ENCODE assay signal across 10 mouse cellular contexts in the genomic region with DNA sequence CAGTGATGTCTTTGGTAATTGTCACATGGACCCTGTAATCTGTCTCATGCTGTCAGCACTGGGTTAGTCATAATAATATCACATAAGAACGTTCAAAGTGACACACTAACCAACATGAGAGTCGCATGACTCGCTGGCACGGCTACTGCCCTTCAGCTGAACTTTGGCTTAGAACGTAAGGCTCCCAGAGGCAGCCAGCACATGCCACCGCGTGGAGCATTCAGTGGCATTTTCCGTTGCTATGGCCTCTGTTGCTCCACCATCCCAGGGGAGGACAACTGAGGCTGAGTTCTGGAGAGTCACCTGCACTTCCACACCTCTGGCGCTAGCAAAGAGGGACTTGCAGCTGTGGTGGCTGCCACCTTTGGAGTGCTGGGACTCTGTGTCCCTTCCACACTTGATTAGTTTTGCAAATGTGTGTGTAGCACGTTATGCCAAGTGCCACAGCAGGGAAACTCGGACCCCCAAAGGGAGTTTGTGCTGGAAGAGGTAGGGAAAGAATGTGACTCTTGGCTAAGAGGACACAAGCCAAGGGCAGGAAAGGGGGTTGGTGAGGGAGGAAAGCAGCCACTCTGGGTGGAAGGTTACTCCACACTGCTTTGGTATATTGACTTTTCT. TPM values are rescaled to one million over a fixed set of nuclear protein-coding genes. Genes with fewer than 3 reads are reported as not detected.
DNase-seq lines count a peak whose midpoint lies in the region; ATAC-seq and TF ChIP-seq lines count a peak whose summit lies in the region.
"Had no signal": no experiment of that assay in that cellular context is flagged by ENCODE, and none has a peak within 500 bp of the region (broad histone marks: within the 10 kb centered on the region; RNA-seq: fewer than 3 reads in every experiment).

No protein-coding gene starts in this region.

- no peak for TF ChIP-seq POLR2A in kidney, adult 2 months (IDR thresholded peaks at IDR 0.05; ENCODE audit: low read depth, low read length)

- WGBS in kidney, adult 2 months, result 11% methylated on average over 11 of the region's 11 CpGs

- H3K4me3 ChIP-seq in kidney, adult 2 months (ENCODE audit: insufficient read depth, low read depth, low read length), result no peak overlapping the region
- H3K4me3 ChIP-seq: erythroblast, embryonic 14.5 days; neural tube, embryonic 13.5 days had no signal

- peaks cover 4% of the 10 kb centered on the region; the same call in 1 of the 2 replicates for H3K4me1 ChIP-seq in kidney, adult 2 months (ENCODE audit: control insufficient read depth, insufficient read depth, low read length)

- no peak for ATAC-seq in megakaryocyte, adult 5-6 weeks (ENCODE audit: poor library complexity, severe bottlenecking)
- ATAC-seq in activated CD4-positive, CD25-positive, alpha-beta regulatory T cell, adult 4 months, result no peak

- H3K36me3 ChIP-seq in kidney, adult 2 months (ENCODE audit: control insufficient read depth, insufficient read depth, low read length), result no peaks in the 10 kb centered on the region
- H3K36me3 ChIP-seq: neural tube, embryonic 13.5 days had no signal

- peak overlapping the region; percentile 22 for H3K27ac ChIP-seq in kidney, adult 2 months (ENCODE audit: insufficient read depth, low read depth, low read length)
- H3K27ac ChIP-seq: neural tube, embryonic 13.5 days had no signal

- DNase-seq in adrenal gland, adult 2 months, result peak; percentile 43
- DNase-seq in gastrocnemius, postnatal 10 days, result peak; percentile 16
- DNase-seq in kidney, adult 2 months, result peak; percentile 87
- peak; percentile 26 to 38 for DNase-seq in lung, adult 18-20 months
- DNase-seq in urinary bladder, postnatal 10 days (ENCODE audit: low spot score), result no peak
- no peak for DNase-seq in layer of hippocampus, adult 11-12 months (ENCODE audit: low spot score)

- no peaks in the 10 kb centered on the region for H3K27me3 ChIP-seq in kidney, adult 2 months (replicated peaks; ENCODE audit: control insufficient read depth, insufficient read depth, low read length)
- H3K27me3 ChIP-seq: neural tube, embryonic 13.5 days had no signal

- peak; percentile 12; the same call in 1 of the 2 replicates for TF ChIP-seq CTCF in kidney, adult 2 months (conservative IDR thresholded peaks at IDR 0.05; ENCODE audit: insufficient read depth, insufficient read length, low read depth, low read length)

RNA-seq across cellular contexts. Expression of a gene that starts 24.1 kb away (rescaled TPM):
- 10 to 100 TPM; 12.1 to 28.2 TPM for total RNA-seq in adrenal gland, adult 2 months (2021)
- 0.43 and 0.56 TPM in 2 replicates for polyA plus RNA-seq in adrenal gland, adult 2 months (2012; rRNA removed)
- total RNA-seq in gastrocnemius, postnatal 10 days (2021), result 10 to 100 TPM; 22.4 to 27.0 TPM
- 23.0 and 23.1 TPM in 2 replicates for polyA plus RNA-seq in kidney, adult 2 months (2012; rRNA removed)
- 0.05 TPM in 1 of 2 replicates, not detected in the other for total RNA-seq in megakaryocyte, adult 5-6 weeks (2015)
- total RNA-seq in megakaryocyte, adult 5-6 weeks (2017), result 0.16 TPM in 1 of 2 replicates, not detected in the other
- polyA plus RNA-seq in activated CD4-positive, CD25-positive, alpha-beta regulatory T cell, adult 4 months (2017; shearing (Covaris generic)), result not detected
- polyA plus RNA-seq: erythroblast, embryonic 14.5 days had no signal

Comparison
In these comparisons a context has a peak if more than half of its experiments do, and no peak if none do; other contexts are left out.
1. DNase-seq: peak in adrenal gland, adult 2 months (single experiment), gastrocnemius, postnatal 10 days (single experiment), kidney, adult 2 months (single experiment) and lung, adult 18-20 months (2 of 2); none in urinary bladder, postnatal 10 days (single experiment) and layer of hippocampus, adult 11-12 months (single experiment).
2. RNA of a gene that starts 24.1 kb away (total RNA-seq): 12.1 to 28.2 TPM in adrenal gland, adult 2 months and 22.4 to 27.0 TPM in gastrocnemius, postnatal 10 days; 0.05 to 0.16 TPM in megakaryocyte, adult 5-6 weeks; every median in the first group is over 10 times any median in the second.